Mouse (Mus musculus) myocyte (in vitro differentiated cells): Measurements from ENCODE around the gene Nfia.

Experiments used
- CEBPB ChIP-seq: IDR thresholded peaks from 2 replicates; pipeline ENCODE4 v1.6.1; 2011; ENCODE audit warnings: mild to moderate bottlenecking, moderate library complexity; ENCODE audit not compliant: poor library complexity, insufficient read depth, severe bottlenecking
- MYOD1 ChIP-seq, 3 experiments: IDR thresholded peaks; one replicate each; pipeline ENCODE4 v1.6.1; 2011; ENCODE audit warnings: control low read depth in 2 of 3, low read depth in 2 of 3, mild to moderate bottlenecking in 2 of 3, moderate library complexity in 1 of 3; ENCODE audit not compliant: insufficient read length in 2 of 3, control insufficient read depth in 1 of 3
- POLR2A ChIP-seq: IDR thresholded peaks from one replicate; pipeline ENCODE4 v1.6.1; 2011; ENCODE audit warnings: low read depth, mild to moderate bottlenecking, control low read depth, moderate library complexity; ENCODE audit not compliant: insufficient read length
- POLR2AphosphoS2 ChIP-seq: IDR thresholded peaks from one replicate; pipeline ENCODE4 v1.6.1; 2011; ENCODE audit warnings: low read depth, control low read depth; ENCODE audit not compliant: insufficient read length
- TCF12 ChIP-seq: IDR thresholded peaks from one replicate; pipeline ENCODE4 v1.6.1; 2011; ENCODE audit warnings: mild to moderate bottlenecking, control low read depth; ENCODE audit not compliant: poor library complexity, insufficient read depth, severe bottlenecking
- TCF3 ChIP-seq: IDR thresholded peaks from one replicate; pipeline ENCODE4 v1.6.1; 2011; ENCODE audit warnings: low read depth, control low read depth; ENCODE audit not compliant: insufficient read length
- USF1 ChIP-seq: IDR thresholded peaks from one replicate; pipeline ENCODE4 v1.6.1; 2011; ENCODE audit warnings: low read depth, mild to moderate bottlenecking, control low read depth, moderate library complexity

DNA sequence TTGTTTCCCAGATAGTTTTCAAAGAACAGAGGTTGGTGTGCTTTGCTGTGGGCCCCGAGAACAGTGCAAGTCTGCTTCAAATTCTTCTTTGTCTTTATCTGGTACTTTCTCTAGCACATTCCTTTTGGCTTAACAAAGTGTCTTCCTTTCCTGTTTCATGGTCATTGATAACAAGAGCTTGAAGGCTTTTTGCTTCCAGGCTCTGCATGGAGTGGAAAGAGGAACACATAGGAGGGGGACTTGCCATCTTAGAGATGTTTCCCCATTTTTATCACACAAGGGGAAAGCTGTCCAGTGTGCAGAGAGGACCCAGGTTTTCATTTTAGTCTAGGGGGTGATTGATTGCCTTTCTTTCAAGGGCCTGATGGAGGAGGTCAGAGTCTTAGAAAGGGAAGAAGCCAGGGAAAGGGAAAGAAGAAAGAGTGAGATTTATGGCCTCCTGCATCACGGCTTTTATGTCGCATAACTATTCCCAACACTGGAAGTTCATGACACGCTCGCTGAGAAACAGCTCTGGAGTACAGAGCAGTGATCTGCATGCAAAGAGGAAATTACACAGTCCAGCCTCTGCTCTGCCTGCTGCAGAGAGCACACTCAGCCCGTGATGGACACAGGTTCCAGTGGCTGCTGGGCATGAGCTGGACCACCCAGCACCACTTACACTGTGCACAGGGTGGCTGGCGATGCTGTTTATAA, 67.0 kb downstream of the Nfia start:
- TF ChIP-seq POLR2A, result no peak
- no peak for TF ChIP-seq CEBPB
- TF ChIP-seq USF1, result no peak
- TF ChIP-seq MYOD1 (IDR thresholded peaks at IDR 0.05; ENCODE audit: control insufficient read depth in 1 of 3, insufficient read length in 2 of 3, low read depth in 2 of 3), result no peak
- TF ChIP-seq TCF3, result no peak
- TF ChIP-seq TCF12, result no peak
- no peak for TF ChIP-seq POLR2AphosphoS2
